33 mouse cellular contexts compared by ENCODE assay signal in genomic region chr16:17175765-17176164, GRCm38 (mm10). TPM values are rescaled to one million over a fixed set of nuclear protein-coding genes. Genes with fewer than 3 reads are reported as not detected.
A peak's percentile ranks its signal among the peaks of the same experiment; 100 is the strongest.
DNase-seq lines count a peak whose midpoint lies in the region; ATAC-seq and TF ChIP-seq lines count a peak whose summit lies in the region.
"Had no signal": no experiment of that assay in that cellular context is flagged by ENCODE, and none has a peak within 500 bp of the region (broad histone marks: within the 10 kb centered on the region; RNA-seq: fewer than 3 reads in every experiment).

No protein-coding gene starts in this region.

- 71% methylated on average over 2 of the region's 2 CpGs for WGBS in intestine, embryonic 15.5 days
- 32% methylated on average over 2 of the region's 2 CpGs for WGBS in small intestine, adult 2 months
- 92% methylated on average over 2 of the region's 2 CpGs for WGBS in midbrain, embryonic 11.5 days
- WGBS in midbrain, embryonic 10.5 days = 85% methylated on average over 2 of the region's 2 CpGs

- DNase-seq in adrenal gland, adult 2 months = peak; percentile 66
- no peak for DNase-seq in adrenal gland, postnatal 25 days
- DNase-seq in adrenal gland, adult 8-10 months = peak; percentile 58
- DNase-seq in midbrain, embryonic 11.5 days (ENCODE audit: low spot score, missing footprints) = no peak
- DNase-seq in midbrain, embryonic 10.5 days (ENCODE audit: low spot score) = no peak
- DNase-seq: cerebellum, adult 11-12 months; cerebellum, postnatal 10 days; forebrain, postnatal 0 days; gastrocnemius, postnatal 14 days; heart, adult 11 months; kidney, adult 11 months; kidney, postnatal 25 days; lung, postnatal 36 days; retina, postnatal 1 day; right cerebral cortex, postnatal 25 days; spleen, adult 18-20 months; thymus, adult 18-20 months; thymus, postnatal 25 days had no signal

- H3K9ac ChIP-seq in intestine, embryonic 15.5 days = no peak overlapping the region
- H3K9ac ChIP-seq in midbrain, embryonic 11.5 days (ENCODE audit: low read length) = no peak overlapping the region
- H3K9ac ChIP-seq: embryonic facial prominence, embryonic 15.5 days; forebrain, embryonic 12.5 days; forebrain, postnatal 0 days; heart, embryonic 15.5 days; hindbrain, embryonic 12.5 days; kidney, embryonic 15.5 days; limb, embryonic 13.5 days; liver, embryonic 15.5 days; midbrain, embryonic 13.5 days; neural tube, embryonic 13.5 days had no signal

- TF ChIP-seq CTCF in small intestine, adult 2 months (IDR thresholded peaks at IDR 0.05; ENCODE audit: extremely low read depth, insufficient read length, insufficient replicate concordance, low read depth, low read length) = no peak

- no peak overlapping the region for H3K4me2 ChIP-seq in intestine, embryonic 15.5 days (replicated peaks)
- no peak overlapping the region for H3K4me2 ChIP-seq in midbrain, embryonic 11.5 days
- H3K4me2 ChIP-seq: embryonic facial prominence, embryonic 15.5 days; forebrain, embryonic 12.5 days; heart, embryonic 15.5 days; hindbrain, embryonic 12.5 days; kidney, embryonic 15.5 days; limb, embryonic 13.5 days; liver, embryonic 15.5 days; midbrain, embryonic 13.5 days; neural tube, embryonic 13.5 days had no signal

- peak; percentile 84 for ATAC-seq in intestine, embryonic 15.5 days
- ATAC-seq in midbrain, embryonic 11.5 days (ENCODE audit: low FRiP score) = no peak
- ATAC-seq: forebrain, postnatal 0 days; hindbrain, postnatal 0 days; midbrain, embryonic 13.5 days had no signal

- no peak overlapping the region for H3K4me3 ChIP-seq in intestine, embryonic 15.5 days (replicated peaks)
- no peak overlapping the region for H3K4me3 ChIP-seq in small intestine, adult 2 months (ENCODE audit: low read depth, low read length)
- no peak overlapping the region for H3K4me3 ChIP-seq in midbrain, embryonic 11.5 days (ENCODE audit: low read depth, low read length)
- H3K4me3 ChIP-seq in midbrain, embryonic 10.5 days = no peak overlapping the region
- H3K4me3 ChIP-seq: embryonic facial prominence, embryonic 10.5 days; embryonic facial prominence, embryonic 15.5 days; forebrain, embryonic 12.5 days; heart, embryonic 10.5 days; heart, embryonic 15.5 days; hindbrain, embryonic 12.5 days; kidney, embryonic 15.5 days; limb, embryonic 13.5 days; liver, embryonic 15.5 days; midbrain, embryonic 13.5 days; neural tube, embryonic 13.5 days had no signal

- H3K36me3 ChIP-seq in intestine, embryonic 15.5 days = peaks cover 7% of the 10 kb centered on the region; the same call in 1 of the 2 replicates
- H3K36me3 ChIP-seq in small intestine, adult 2 months (ENCODE audit: control insufficient read depth, insufficient read depth, low read length) = peaks cover 18% of the 10 kb centered on the region
- H3K36me3 ChIP-seq in midbrain, embryonic 11.5 days (ENCODE audit: control insufficient read depth, insufficient read depth, low read length) = peaks cover 2% of the 10 kb centered on the region
- peaks cover 77% of the 10 kb centered on the region for H3K36me3 ChIP-seq in midbrain, embryonic 10.5 days

- H3K27me3 ChIP-seq in intestine, embryonic 15.5 days (replicated peaks) = no peaks in the 10 kb centered on the region
- H3K27me3 ChIP-seq in small intestine, adult 2 months (ENCODE audit: control insufficient read depth, insufficient read depth, low read length) = no peaks in the 10 kb centered on the region
- H3K27me3 ChIP-seq in midbrain, embryonic 11.5 days (ENCODE audit: control insufficient read depth, insufficient read depth, low read length) = no peaks in the 10 kb centered on the region
- no peaks in the 10 kb centered on the region for H3K27me3 ChIP-seq in midbrain, embryonic 10.5 days (ENCODE audit: low read depth, poor library complexity, severe bottlenecking)
- H3K27me3 ChIP-seq: embryonic facial prominence, embryonic 15.5 days; forebrain, embryonic 12.5 days; heart, embryonic 15.5 days; hindbrain, embryonic 12.5 days; kidney, embryonic 15.5 days; limb, embryonic 13.5 days; liver, embryonic 15.5 days; midbrain, embryonic 13.5 days; neural tube, embryonic 13.5 days had no signal

- H3K27ac ChIP-seq in intestine, embryonic 15.5 days = no peak overlapping the region
- peak overlapping the region; percentile 69 for H3K27ac ChIP-seq in small intestine, adult 2 months (ENCODE audit: insufficient read depth, low read depth, low read length)
- H3K27ac ChIP-seq in midbrain, embryonic 11.5 days (ENCODE audit: low read depth, low read length) = no peak overlapping the region
- no peak overlapping the region for H3K27ac ChIP-seq in midbrain, embryonic 10.5 days (replicated peaks)
- H3K27ac ChIP-seq: embryonic facial prominence, embryonic 10.5 days; embryonic facial prominence, embryonic 15.5 days; forebrain, embryonic 12.5 days; heart, embryonic 10.5 days; heart, embryonic 15.5 days; hindbrain, embryonic 12.5 days; hindbrain, postnatal 0 days; kidney, embryonic 15.5 days; limb, embryonic 13.5 days; liver, embryonic 15.5 days; midbrain, embryonic 13.5 days; neural tube, embryonic 13.5 days had no signal

- TF ChIP-seq POLR2A in small intestine, adult 2 months (IDR thresholded peaks at IDR 0.05; ENCODE audit: low read depth, low read length) = no peak

- no peaks in the 10 kb centered on the region for H3K9me3 ChIP-seq in intestine, embryonic 15.5 days
- H3K9me3 ChIP-seq in midbrain, embryonic 11.5 days (ENCODE audit: control insufficient read depth, low read length) = no peaks in the 10 kb centered on the region
- H3K9me3 ChIP-seq in midbrain, embryonic 10.5 days (replicated peaks) = no peaks in the 10 kb centered on the region
- H3K9me3 ChIP-seq: embryonic facial prominence, embryonic 10.5 days; embryonic facial prominence, embryonic 15.5 days; forebrain, embryonic 12.5 days; G1E; heart, embryonic 10.5 days; heart, embryonic 15.5 days; hindbrain, embryonic 12.5 days; kidney, embryonic 15.5 days; limb, embryonic 13.5 days; liver, embryonic 15.5 days; midbrain, embryonic 13.5 days; neural tube, embryonic 13.5 days had no signal

- H3K4me1 ChIP-seq in intestine, embryonic 15.5 days (replicated peaks) = peaks cover 8% of the 10 kb centered on the region; the same call in 1 of the 2 replicates
- peaks cover 13% of the 10 kb centered on the region; the same call in 1 of the 2 replicates for H3K4me1 ChIP-seq in small intestine, adult 2 months (ENCODE audit: control insufficient read depth, insufficient read depth, insufficient read length, low read length)
- no peaks in the 10 kb centered on the region for H3K4me1 ChIP-seq in midbrain, embryonic 11.5 days (ENCODE audit: control insufficient read depth, insufficient read depth, low read length)
- no peaks in the 10 kb centered on the region for H3K4me1 ChIP-seq in midbrain, embryonic 10.5 days
- H3K4me1 ChIP-seq: embryonic facial prominence, embryonic 10.5 days; embryonic facial prominence, embryonic 15.5 days; forebrain, embryonic 12.5 days; hindbrain, embryonic 12.5 days; kidney, embryonic 15.5 days; limb, embryonic 13.5 days; midbrain, embryonic 13.5 days; neural tube, embryonic 13.5 days had no signal

RNA-seq across cellular contexts. Expression of gene Ube2l3, which starts 26.7 kb away (rescaled TPM):
- total RNA-seq in adrenal gland, adult 2 months (2021) = 100 to 1,000 TPM; 198 to 273 TPM
- polyA plus RNA-seq in adrenal gland, adult 2 months (2012; rRNA removed) = 91.0 and 109 TPM in 2 replicates
- 194 and 282 TPM in 2 replicates for total RNA-seq in adrenal gland, postnatal 25 days (2021)
- 100 to 1,000 TPM; 162 to 223 (median 198) TPM for total RNA-seq in adrenal gland, adult 8-10 months (2022)
- polyA plus RNA-seq in intestine, embryonic 15.5 days (2015; fragmentation: Nextera tagmentation; extraction: Ambion mirVana) = 352 and 386 TPM in 2 replicates
- polyA plus RNA-seq in small intestine, adult 2 months (2012; rRNA removed) = 24.3 and 62.7 TPM in 2 replicates
- 429 and 446 TPM in 2 replicates for polyA plus RNA-seq in midbrain, embryonic 11.5 days (2014; fragmentation: Nextera tagmentation; extraction: Ambion mirVana)
- polyA plus RNA-seq in midbrain, embryonic 10.5 days (2016; fragmentation: Nextera tagmentation; extraction: Ambion mirVana) = 412 and 424 TPM in 2 replicates

RNA-seq across cellular contexts. Expression of gene Ccdc116, which starts 28.7 kb away (rescaled TPM):
- total RNA-seq in adrenal gland, adult 2 months (2021) = under 1 TPM; 0.24 to 0.29 TPM
- polyA plus RNA-seq in adrenal gland, adult 2 months (2012; rRNA removed) = 0.44 and 0.60 TPM in 2 replicates
- total RNA-seq in adrenal gland, postnatal 25 days (2021) = 0.39 TPM in 1 of 2 replicates, not detected in the other
- total RNA-seq in adrenal gland, adult 8-10 months (2022) = under 1 TPM; 0.35 to 0.66 (median 0.47) TPM
- polyA plus RNA-seq in intestine, embryonic 15.5 days (2015; fragmentation: Nextera tagmentation; extraction: Ambion mirVana) = 1.9 and 2.3 TPM in 2 replicates
- polyA plus RNA-seq in small intestine, adult 2 months (2012; rRNA removed) = 7.1 and 17.2 TPM in 2 replicates
- 0.40 and 0.41 TPM in 2 replicates for polyA plus RNA-seq in midbrain, embryonic 11.5 days (2014; fragmentation: Nextera tagmentation; extraction: Ambion mirVana)
- polyA plus RNA-seq in midbrain, embryonic 10.5 days (2016; fragmentation: Nextera tagmentation; extraction: Ambion mirVana) = 0.39 and 0.57 TPM in 2 replicates

RNA-seq across cellular contexts. Expression of gene Ydjc, which starts 31.3 kb away (rescaled TPM):
- total RNA-seq in adrenal gland, adult 2 months (2021) = 1 to 10 TPM; 4.9 to 6.5 TPM
- 28.2 and 39.2 TPM in 2 replicates for polyA plus RNA-seq in adrenal gland, adult 2 months (2012; rRNA removed)
- 4.5 and 7.0 TPM in 2 replicates for total RNA-seq in adrenal gland, postnatal 25 days (2021)
- 10 to 100 TPM in 2 of 4 experiments, 1 to 10 TPM in 2; 7.3 to 16.8 (median 9.7) TPM for total RNA-seq in adrenal gland, adult 8-10 months (2022)
- polyA plus RNA-seq in intestine, embryonic 15.5 days (2015; fragmentation: Nextera tagmentation; extraction: Ambion mirVana) = 33.5 and 35.1 TPM in 2 replicates
- 44.4 and 69.7 TPM in 2 replicates for polyA plus RNA-seq in small intestine, adult 2 months (2012; rRNA removed)
- 6.8 and 9.2 TPM in 2 replicates for polyA plus RNA-seq in midbrain, embryonic 11.5 days (2014; fragmentation: Nextera tagmentation; extraction: Ambion mirVana)
- polyA plus RNA-seq in midbrain, embryonic 10.5 days (2016; fragmentation: Nextera tagmentation; extraction: Ambion mirVana) = 5.4 and 6.8 TPM in 2 replicates

RNA-seq across cellular contexts. Expression of gene Rimbp3, which starts 32.6 kb away (rescaled TPM):
- total RNA-seq in adrenal gland, adult 2 months (2021) = under 1 TPM in 1 of 2 experiments, not detected in 1; 0.07 TPM
- polyA plus RNA-seq in adrenal gland, adult 2 months (2012; rRNA removed) = not detected in 2 replicates
- 0.06 TPM in 1 of 2 replicates, not detected in the other for total RNA-seq in adrenal gland, postnatal 25 days (2021)
- under 1 TPM in 2 of 4 experiments, not detected in 2; 0.09 to 0.14 TPM for total RNA-seq in adrenal gland, adult 8-10 months (2022)
- polyA plus RNA-seq in intestine, embryonic 15.5 days (2015; fragmentation: Nextera tagmentation; extraction: Ambion mirVana) = 0.57 and 0.67 TPM in 2 replicates
- polyA plus RNA-seq in small intestine, adult 2 months (2012; rRNA removed) = 0.04 and 0.15 TPM in 2 replicates
- polyA plus RNA-seq in midbrain, embryonic 11.5 days (2014; fragmentation: Nextera tagmentation; extraction: Ambion mirVana) = 1.2 and 1.7 TPM in 2 replicates
- 1.4 and 2.2 TPM in 2 replicates for polyA plus RNA-seq in midbrain, embryonic 10.5 days (2016; fragmentation: Nextera tagmentation; extraction: Ambion mirVana)

RNA-seq across cellular contexts. Expression of gene Sdf2l1, which starts 43.6 kb away (rescaled TPM):
- total RNA-seq in adrenal gland, adult 2 months (2021) = 10 to 100 TPM; 33.2 to 42.4 TPM
- 45.0 and 64.6 TPM in 2 replicates for polyA plus RNA-seq in adrenal gland, adult 2 months (2012; rRNA removed)
- total RNA-seq in adrenal gland, postnatal 25 days (2021) = 27.9 and 28.0 TPM in 2 replicates
- total RNA-seq in adrenal gland, adult 8-10 months (2022) = 10 to 100 TPM; 25.5 to 54.1 (median 34.4) TPM
- 134 and 192 TPM in 2 replicates for polyA plus RNA-seq in intestine, embryonic 15.5 days (2015; fragmentation: Nextera tagmentation; extraction: Ambion mirVana)
- 109 and 121 TPM in 2 replicates for polyA plus RNA-seq in small intestine, adult 2 months (2012; rRNA removed)
- 59.7 and 62.9 TPM in 2 replicates for polyA plus RNA-seq in midbrain, embryonic 11.5 days (2014; fragmentation: Nextera tagmentation; extraction: Ambion mirVana)
- 101 and 136 TPM in 2 replicates for polyA plus RNA-seq in midbrain, embryonic 10.5 days (2016; fragmentation: Nextera tagmentation; extraction: Ambion mirVana)

Comparison
In these comparisons a context has a peak if more than half of its experiments do, and no peak if none do; other contexts are left out.
1. DNase-seq: peak in adrenal gland, adult 2 months (single experiment) and adrenal gland, adult 8-10 months (single experiment); none in adrenal gland, postnatal 25 days (single experiment), midbrain, embryonic 11.5 days (single experiment) and midbrain, embryonic 10.5 days (single experiment).